Mouse (Mus musculus) forebrain, embryonic 10.5 days (tissue): Measurements from ENCODE around the gene Exd1. TPM values are rescaled to one million over a fixed set of nuclear protein-coding genes. Genes with fewer than 3 reads are reported as not detected.

Experiments used
- DNase-seq: peaks from one replicate; pipeline ENCODE4 v3.0.0-alpha.2; 2017; ENCODE audit warnings: low spot score; ENCODE audit errors: extremely low spot score
- H3K27ac ChIP-seq: fragments of 300-500 bp; sonication (generic); 2 replicates; pipeline ENCODE4 v1.5.1; 2016; ENCODE audit warnings: mild to moderate bottlenecking
- H3K27me3 ChIP-seq: fragments of 300-500 bp; sonication (generic); 2 replicates; pipeline ENCODE4 v1.6.1; 2016; ENCODE audit warnings: mild to moderate bottlenecking; ENCODE audit not compliant: poor library complexity, severe bottlenecking
- H3K36me3 ChIP-seq: fragments of 300-500 bp; sonication (generic); replicated peaks from 2 replicates; pipeline ENCODE4 v1.6.1; 2016; ENCODE audit warnings: mild to moderate bottlenecking, moderate library complexity
- H3K4me1 ChIP-seq: fragments of 300-500 bp; sonication (generic); 2 replicates; pipeline ENCODE4 v1.6.1; 2016
- H3K4me3 ChIP-seq: fragments of 300-500 bp; sonication (generic); 2 replicates; pipeline ENCODE4 v1.5.1; 2016; ENCODE audit warnings: mild to moderate bottlenecking, moderate library complexity
- H3K9me3 ChIP-seq: fragments of 300-500 bp; sonication (generic); 2 replicates; pipeline ENCODE4 v1.6.1; 2016; ENCODE audit warnings: mild to moderate bottlenecking, moderate library complexity
- WGBS: fragments of 180-500 bp; shearing (Covaris S2); methylation state at CpG from one replicate; pipeline ENCODE4 v1.1.7; 2016; 5-methylcytosine and 5-hydroxymethylcytosine counted together
- polyA plus RNA-seq: library from polyadenylated mRNA; unstranded; fragments of >200 nt; fragmentation: Nextera tagmentation; extraction: Ambion mirVana; gene quantifications from 2 replicates; pipeline ENCODE4 v1.2.1, GENCODE M21; 2016

The Exd1 gene
- polyA plus RNA-seq, 1 experiment from 2014 or later = 0.73 TPM

DNA sequence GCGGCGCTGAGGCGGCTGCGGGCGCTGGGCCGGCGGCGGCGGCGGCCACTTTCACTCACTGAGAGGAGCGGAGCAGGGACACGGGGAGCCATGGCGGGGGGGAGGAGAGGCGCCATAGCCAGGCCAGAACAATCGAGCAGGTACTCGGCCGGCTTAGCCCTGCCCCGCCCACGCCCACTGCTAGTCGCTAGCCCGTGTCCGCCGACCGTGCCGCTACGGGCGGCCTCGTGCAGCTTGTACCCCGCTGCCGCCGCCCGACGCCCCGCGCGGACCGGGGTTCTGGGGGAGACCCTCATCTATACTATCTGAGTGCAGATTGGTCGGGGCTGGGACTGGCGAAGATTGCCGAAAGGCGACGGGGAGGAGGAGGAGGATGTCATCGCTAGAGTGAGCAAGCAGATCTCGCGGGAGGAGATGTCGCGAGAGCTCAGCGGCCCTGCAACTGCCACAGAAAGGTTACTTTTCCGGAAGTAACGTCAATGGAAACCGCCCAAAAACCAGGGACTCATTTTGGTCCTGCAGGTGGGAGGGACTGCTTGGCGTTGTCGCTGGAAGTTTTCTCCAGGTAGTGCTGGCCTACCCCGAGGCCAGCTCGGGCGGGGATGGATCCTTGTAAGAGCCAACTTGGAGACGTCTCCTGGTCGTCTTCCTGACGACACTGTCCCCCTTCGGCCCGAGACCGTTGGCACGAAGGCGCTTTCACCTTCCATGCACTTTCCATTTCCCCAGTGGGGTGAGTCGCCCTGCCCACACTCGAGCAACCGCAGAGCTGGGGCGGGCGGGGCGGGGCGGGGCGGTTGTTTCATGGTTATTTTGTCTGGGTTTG is 69.6 kb downstream of the Exd1 start, which contains the start of gene Ino80:
Ino80 (minus strand) TSS at position 117 of the 826 bp plus-strand sequence.
- Histone ChIP-seq H3K27ac (peak within 1 kb of the TSS; percentile 100), H3K4me1 (peaks cover 27% of the 10 kb centered on the region), H3K4me3 (peak within 1 kb of the TSS; percentile 84), H3K9me3 (no peaks in the 10 kb centered on the region), H3K36me3 (peaks cover 19% of the 10 kb centered on the region), H3K27me3 (no peaks in the 10 kb centered on the region)
- 0% methylated on average over 60 of the region's 72 CpGs for WGBS
- peak; percentile 98 for DNase-seq

DNA sequence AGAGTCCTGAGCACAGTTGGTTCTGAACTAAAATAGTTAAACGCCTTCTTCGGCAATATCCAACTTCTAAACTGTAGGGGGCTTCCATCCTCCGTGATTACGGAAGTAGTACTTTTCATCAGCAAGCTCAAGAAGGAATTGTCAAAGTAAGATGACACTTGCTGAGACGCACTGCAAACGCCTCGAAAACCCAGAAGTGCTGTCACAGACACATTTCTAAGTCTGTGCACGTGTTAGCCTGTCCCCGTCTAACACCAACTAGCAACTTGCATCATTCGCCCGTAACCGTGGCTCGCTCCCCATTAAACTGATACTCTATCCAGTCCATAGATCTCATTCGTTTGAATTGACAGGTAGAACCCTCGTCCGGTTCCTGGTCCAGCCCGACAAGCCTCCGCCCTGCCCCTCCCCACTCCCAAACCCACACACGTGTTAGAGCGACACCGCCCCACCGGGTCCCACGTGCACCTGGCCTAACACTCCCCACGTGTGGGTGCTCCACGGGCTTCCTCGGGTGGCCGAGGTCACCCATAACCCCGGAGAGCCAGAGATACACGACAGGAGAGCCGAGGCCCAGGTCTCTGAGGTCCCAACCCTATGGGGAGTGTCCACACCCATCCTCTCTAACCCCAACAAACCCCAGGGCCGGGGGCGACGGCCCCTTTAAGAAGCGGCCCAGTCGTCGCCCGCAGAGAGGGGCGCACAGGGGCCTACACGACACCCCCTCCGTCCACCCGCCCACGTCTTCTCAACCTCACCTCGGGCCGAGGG is 70.6 kb downstream of the Exd1 start:
- Histone ChIP-seq H3K27ac (peak overlapping the region; percentile 100), H3K27me3 (no peaks in the 10 kb centered on the region), H3K36me3 (peaks cover 26% of the 10 kb centered on the region), H3K4me3 (peak overlapping the region; percentile 84), H3K9me3 (no peaks in the 10 kb centered on the region), H3K4me1 (peaks cover 27% of the 10 kb centered on the region)
- WGBS = under 1% methylated on average over 44 of the region's 44 CpGs
- DNase-seq = peak; percentile 68

DNA sequence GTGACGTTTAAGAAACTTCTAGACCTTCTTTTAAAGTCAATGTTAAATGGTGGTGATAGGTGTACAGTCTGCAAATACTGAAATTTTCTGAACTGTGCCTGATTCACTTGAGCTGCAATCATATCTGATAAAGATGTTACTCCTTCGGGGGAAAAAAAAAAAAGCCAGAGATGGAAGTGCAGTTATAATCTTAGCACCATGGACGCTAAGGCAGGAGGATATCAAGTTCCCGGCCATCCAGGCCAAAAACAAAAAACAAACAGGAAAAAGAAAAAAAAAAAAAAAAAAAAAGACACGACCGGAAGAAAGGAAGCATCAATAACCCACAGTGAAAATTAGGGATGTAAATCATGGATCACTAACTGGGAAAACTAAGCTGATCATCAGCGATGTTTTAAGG is 71.3 kb downstream of the Exd1 start:
- Histone ChIP-seq H3K4me1 (peaks cover 27% of the 10 kb centered on the region), H3K27me3 (no peaks in the 10 kb centered on the region), H3K36me3 (peaks cover 29% of the 10 kb centered on the region), H3K9me3 (no peaks in the 10 kb centered on the region), H3K27ac (0 out of 2 replicates have a peak overlapping the region, but pooled peaks have one; percentile 100), H3K4me3 (peak overlapping the region; percentile 84)
- DNase-seq = no peak
- 32% methylated on average over 7 of the region's 7 CpGs for WGBS

Other genes with a start within 250 kb of the Exd1 start
- 3.3 and 4.0 TPM in 2 replicates for gene Dll4, start 221.8 kb downstream of the Exd1 start, polyA plus RNA-seq
- 1.3 and 1.4 TPM in 2 replicates for gene Chac1, start 196.4 kb downstream of the Exd1 start, polyA plus RNA-seq
- 4.1 and 4.6 TPM in 2 replicates for gene Ino80, start 69.9 kb downstream of the Exd1 start, polyA plus RNA-seq
- 50.6 and 51.5 TPM in 2 replicates for gene Chp1, start 70 bp upstream of the Exd1 start, polyA plus RNA-seq
- gene Nusap1, start 70.7 kb upstream of the Exd1 start, polyA plus RNA-seq = 98.4 and 100 TPM in 2 replicates
- gene Oip5, start 70.8 kb upstream of the Exd1 start, polyA plus RNA-seq = 43.2 and 47.5 TPM in 2 replicates
- 50.5 and 53.9 TPM in 2 replicates for gene Ndufaf1, start 115.2 kb upstream of the Exd1 start, polyA plus RNA-seq
- 56.5 and 61.8 TPM in 2 replicates for gene Rtf1, start 127.4 kb upstream of the Exd1 start, polyA plus RNA-seq
- 1.2 and 1.8 TPM in 2 replicates for gene Itpka, start 194.7 kb upstream of the Exd1 start, polyA plus RNA-seq
- 0.33 TPM in 1 of 2 replicates, not detected in the other for gene Ltk, start 212.8 kb upstream of the Exd1 start, polyA plus RNA-seq
- gene Rpap1, start 239.9 kb upstream of the Exd1 start, polyA plus RNA-seq = 42.3 and 43.5 TPM in 2 replicates